Mouse (Mus musculus) liver, embryonic 14.5 days (tissue): ENCODE measurements around the gene Dpy19l2. TPM values are rescaled to one million over a fixed set of nuclear protein-coding genes. Genes with fewer than 3 reads are reported as not detected.

Experiments
- ATAC-seq: fragments of 200-750 bp; cut with Nextera tagmentation; 2 replicates; pipeline ENCODE4 v1.8.0; 2017; ENCODE audit warnings: moderate number of reproducible peaks, mild to moderate bottlenecking, moderate library complexity; ENCODE audit not compliant: insufficient read depth
- DNase-seq, 3 experiments: peaks; one replicate each; pipeline ENCODE4 v3.0.0-alpha.2; 2012 to 2013; ENCODE audit warnings: low read depth in 3 of 3, low spot score in 3 of 3
- H3K27ac ChIP-seq: fragments of 300-500 bp; sonication (generic); 2 replicates; pipeline ENCODE4 v1.5.1; 2014; ENCODE audit warnings: moderate library complexity, mild to moderate bottlenecking, control low read depth, inconsistent platforms
- H3K27me3 ChIP-seq: fragments of 300-500 bp; sonication (generic); 2 replicates; pipeline ENCODE4 v1.6.1; 2014; ENCODE audit warnings: mild to moderate bottlenecking, low read length, moderate library complexity; ENCODE audit not compliant: control insufficient read depth, insufficient read depth
- H3K36me3 ChIP-seq: fragments of 300-500 bp; sonication (generic); replicated peaks from 2 replicates; pipeline ENCODE4 v1.6.1; 2014; ENCODE audit warnings: low read depth; ENCODE audit not compliant: control insufficient read depth, insufficient read depth
- H3K4me1 ChIP-seq, 2 experiments: fragments of 200-500 bp in 1 of 2; fragments of 300-500 bp in 1 of 2; sonication (generic) in 1 of 2; replicated peaks; 2 replicates each; pipeline ENCODE4 v1.6.1; 2012 to 2014; ENCODE audit warnings: antibody characterized with exemption in 1 of 2, inconsistent platforms in 1 of 2, low read length in 1 of 2; ENCODE audit not compliant: control insufficient read depth in 2 of 2, insufficient read depth in 2 of 2
- H3K4me2 ChIP-seq: fragments of 300-500 bp; sonication (generic); 2 replicates; pipeline ENCODE4 v1.6.1; 2014; ENCODE audit warnings: low read depth, mild to moderate bottlenecking, control low read depth, moderate library complexity
- H3K4me3 ChIP-seq, 2 experiments: fragments of 200-500 bp in 1 of 2; fragments of 300-500 bp in 1 of 2; sonication (generic) in 1 of 2; 2 replicates each; pipeline ENCODE4 v1.5.1; 2012 to 2014; ENCODE audit warnings: low read depth in 2 of 2, low read length in 2 of 2, mild to moderate bottlenecking in 2 of 2, control low read depth in 1 of 2, inconsistent platforms in 1 of 2, moderate library complexity in 1 of 2; ENCODE audit not compliant: insufficient read depth in 1 of 2
- H3K9ac ChIP-seq: fragments of 300-500 bp; sonication (generic); replicated peaks from 2 replicates; pipeline ENCODE4 v1.6.1; 2014; ENCODE audit warnings: mild to moderate bottlenecking, control low read depth, moderate library complexity
- H3K9me3 ChIP-seq: fragments of 300-500 bp; sonication (generic); 2 replicates; pipeline ENCODE4 v1.6.1; 2016; ENCODE audit warnings: low read length, mixed read lengths; ENCODE audit not compliant: control insufficient read depth
- CTCF ChIP-seq: IDR thresholded peaks from 2 replicates; pipeline ENCODE4 v1.5.1; 2016; ENCODE audit warnings: antibody characterized with exemption, low read depth, control low read depth
- EP300 ChIP-seq: IDR thresholded peaks from 2 replicates; pipeline ENCODE4 v1.6.1; 2016; ENCODE audit warnings: antibody characterized with exemption, low read depth
- WGBS: fragments of 180-500 bp; shearing (Covaris S2); extraction: QIAGEN DNeasy Blood & Tissue Kit; methylation state at CpG from one replicate; pipeline ENCODE4 v1.1.7; 2014; ENCODE audit not compliant: insufficient replicate concordance; 5-methylcytosine and 5-hydroxymethylcytosine counted together
- polyA plus RNA-seq, 2 experiments: library from polyadenylated mRNA; depleted of rRNA in 1 of 2; stranded (reverse) in 1 of 2; unstranded in 1 of 2; fragments of >200 nt; fragmentation: Nextera tagmentation in 1 of 2; extraction: Ambion mirVana in 1 of 2; gene quantifications; 2 replicates each; pipeline versions ENCODE4 v1.2.1 to v1.2.3; 2012 to 2014

Dpy19l2 gene
- polyA plus RNA-seq, 2 experiments = 0.02 to 0.05 TPM

DNA sequence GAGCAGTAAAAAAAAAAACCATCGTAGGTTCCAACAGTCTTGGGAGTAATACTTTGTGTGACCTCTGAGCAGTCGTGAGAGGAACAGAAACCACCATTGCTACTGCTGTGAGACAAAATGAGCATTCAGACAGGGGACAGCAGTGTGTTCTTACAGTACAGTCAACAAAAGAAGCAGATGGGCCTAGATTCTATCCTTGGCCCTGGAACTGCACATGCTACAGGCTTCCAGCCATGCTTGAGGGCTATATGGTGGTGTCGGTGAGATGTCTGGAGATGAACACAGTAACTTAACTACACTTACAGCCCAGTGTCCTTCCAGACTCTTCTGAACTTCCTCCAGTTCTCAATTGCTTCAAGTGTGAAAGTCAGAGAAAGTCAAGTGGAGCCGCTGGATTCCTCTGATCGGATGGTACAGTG, 184.0 kb downstream of the Dpy19l2 start:
- Histone ChIP-seq H3K27ac (no peak overlapping the region), H3K27me3 (no peaks in the 10 kb centered on the region), H3K4me1 (peaks cover 0 to 3% of the 10 kb centered on the region in 2 experiments; a peak in 1 of 4 replicates), H3K36me3 (no peaks in the 10 kb centered on the region), H3K4me2 (no peak overlapping the region), H3K9ac (no peak overlapping the region), H3K4me3 (no peak overlapping the region), H3K9me3 (no peaks in the 10 kb centered on the region)
- ATAC-seq (no peak), DNase-seq (no peak)
- WGBS = 66% methylated on average over 5 of the region's 5 CpGs
- TF ChIP-seq CTCF (no peak), EP300 (no peak)

DNA sequence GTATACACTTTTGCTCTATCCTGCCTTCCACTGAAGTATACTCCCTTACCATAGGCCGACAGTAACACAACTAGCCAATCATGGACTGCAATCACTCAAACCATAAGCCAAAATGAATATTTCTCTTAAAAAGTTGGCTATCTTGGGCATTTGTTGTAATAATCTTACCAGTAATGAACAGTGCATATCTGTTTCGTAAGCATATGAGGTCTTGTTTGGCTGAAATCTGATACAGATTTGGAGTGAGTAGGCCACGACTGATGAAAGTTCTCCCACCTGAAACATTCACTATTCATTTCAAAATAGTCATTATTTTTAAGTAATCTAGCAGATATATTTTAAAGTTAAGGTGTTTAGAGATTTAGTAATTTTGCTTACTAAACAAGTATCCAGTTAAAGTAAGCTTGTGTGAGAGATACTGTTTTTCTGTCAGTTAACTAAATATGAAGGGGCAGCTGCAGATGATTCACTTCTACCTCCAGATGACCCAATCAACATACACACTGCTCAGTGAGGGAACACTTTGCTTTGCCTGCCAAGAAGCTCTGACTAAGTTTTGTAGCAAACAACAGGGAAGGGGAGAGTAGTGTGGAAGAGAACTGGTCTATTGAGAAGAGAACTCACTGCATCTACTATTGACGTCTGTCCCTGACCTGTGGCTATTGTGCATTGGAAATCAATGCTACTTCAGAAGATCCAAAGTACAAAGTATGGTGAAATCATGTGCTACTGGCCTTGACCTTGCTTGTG, 184.5 kb downstream of the Dpy19l2 start:
- DNase-seq (no peak), ATAC-seq (no peak)
- H3K9ac ChIP-seq = no peak overlapping the region
- WGBS = 64% methylated on average over 4 of the region's 4 CpGs
- H3K9me3 ChIP-seq = no peaks in the 10 kb centered on the region
- no peak for TF ChIP-seq EP300
- no peak for TF ChIP-seq CTCF
- H3K36me3 ChIP-seq = no peaks in the 10 kb centered on the region
- H3K4me1 ChIP-seq = peaks cover 0 to 3% of the 10 kb centered on the region in 2 experiments; a peak in 1 of 4 replicates
- H3K27ac ChIP-seq = no peak overlapping the region
- H3K4me2 ChIP-seq = no peak overlapping the region
- no peak overlapping the region for H3K4me3 ChIP-seq
- H3K27me3 ChIP-seq = no peaks in the 10 kb centered on the region

DNA sequence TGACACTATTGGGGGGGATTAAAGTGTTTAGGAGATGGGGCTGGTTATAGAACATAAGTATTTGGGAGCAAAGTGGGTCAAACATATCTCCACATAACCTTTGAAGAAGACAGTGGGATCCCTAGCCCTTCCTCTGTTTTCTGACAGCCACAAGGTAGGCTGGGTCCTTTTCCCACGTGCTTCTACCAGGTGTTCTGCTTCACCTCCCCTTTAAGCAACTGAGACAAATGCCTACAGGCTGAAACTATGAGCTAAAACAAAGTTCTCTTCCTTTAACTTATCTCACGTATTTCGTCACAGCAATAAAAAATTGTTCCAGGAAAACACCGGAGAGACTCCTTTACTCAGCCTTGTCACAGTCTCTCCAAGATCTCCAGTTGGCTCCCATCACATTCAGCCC, 187.2 kb downstream of the Dpy19l2 start:
- ATAC-seq = no peak
- H3K36me3 ChIP-seq = no peaks in the 10 kb centered on the region
- WGBS = 82% methylated on average over 4 of the region's 4 CpGs

More for the DNA sequence above, 187.2 kb downstream of the Dpy19l2 start:
- H3K9ac ChIP-seq = no peak overlapping the region
- no peak overlapping the region for H3K4me3 ChIP-seq
- H3K4me2 ChIP-seq = no peak overlapping the region
- no peaks in the 10 kb centered on the region for H3K27me3 ChIP-seq
- no peak for DNase-seq
- H3K4me1 ChIP-seq = peaks cover 0 to 10% of the 10 kb centered on the region in 2 experiments; a peak in 3 of 4 replicates
- no peak overlapping the region for H3K27ac ChIP-seq
- no peaks in the 10 kb centered on the region for H3K9me3 ChIP-seq
- TF ChIP-seq EP300 (no peak), CTCF (no peak)

Other genes starting within 250 kb of the Dpy19l2 start
- gene Dpy19l1, start 193.2 kb downstream of the Dpy19l2 start, polyA plus RNA-seq (2012; rRNA removed) = 12.5 and 17.9 TPM in 2 replicates
- gene Dpy19l1, start 193.2 kb downstream of the Dpy19l2 start, polyA plus RNA-seq (2014; fragmentation: Nextera tagmentation; extraction: Ambion mirVana) = 10.9 and 15.2 TPM in 2 replicates
- gene Cypt4, start 71.1 kb downstream of the Dpy19l2 start, polyA plus RNA-seq (2012; rRNA removed) = not detected in 2 replicates
- not detected in 2 replicates for gene Cypt4, start 71.1 kb downstream of the Dpy19l2 start, polyA plus RNA-seq (2014; fragmentation: Nextera tagmentation; extraction: Ambion mirVana)
- 0.29 and 0.46 TPM in 2 replicates for gene Tbx20, start 78.0 kb upstream of the Dpy19l2 start, polyA plus RNA-seq (2012; rRNA removed)
- gene Tbx20, start 78.0 kb upstream of the Dpy19l2 start, polyA plus RNA-seq (2014; fragmentation: Nextera tagmentation; extraction: Ambion mirVana) = 0.29 and 0.47 TPM in 2 replicates